Comparison of ENCODE assay signal across 18 mouse cellular contexts in genomic region chr8:115208415-115209192, GRCm38 (mm10).
DNase-seq lines count a peak whose midpoint lies in the region; ATAC-seq and TF ChIP-seq lines count a peak whose summit lies in the region.
"Had no signal": no experiment of that assay in that cellular context is flagged by ENCODE, and none has a peak within 500 bp of the region (broad histone marks: within the 10 kb centered on the region; RNA-seq: fewer than 3 reads in every experiment).

No protein-coding gene starts in this region.

- H3K9ac ChIP-seq in hindbrain, embryonic 11.5 days (ENCODE audit: low read depth, low read length) = no peak overlapping the region
- no peak overlapping the region for H3K9ac ChIP-seq in hindbrain, embryonic 14.5 days
- H3K9ac ChIP-seq in ES-E14 (ENCODE audit: insufficient read depth, low read depth, low read length, poor library complexity, severe bottlenecking) = no peak overlapping the region
- H3K9ac ChIP-seq: heart, embryonic 12.5 days; liver, embryonic 13.5 days; stomach, embryonic 15.5 days had no signal

- H3K4me1 ChIP-seq in hindbrain, embryonic 11.5 days (replicated peaks; ENCODE audit: control insufficient read depth, insufficient read depth, low read length) = peaks cover 5% of the 10 kb centered on the region; the same call in 1 of the 2 replicates
- H3K4me1 ChIP-seq in hindbrain, embryonic 14.5 days (replicated peaks; ENCODE audit: control insufficient read depth, insufficient read depth, low read length) = no peaks in the 10 kb centered on the region
- no peaks in the 10 kb centered on the region for H3K4me1 ChIP-seq in ES-E14 (ENCODE audit: control insufficient read depth in 2 of 2, insufficient read depth in 2 of 2, low read length in 2 of 2, poor library complexity in 1 of 2)
- peaks cover 49% of the 10 kb centered on the region for H3K4me1 ChIP-seq in limb, embryonic 10.5 days
- H3K4me1 ChIP-seq: megakaryocyte, embryonic 14.5 days; stomach, embryonic 15.5 days had no signal

- no peaks in the 10 kb centered on the region for H3K27me3 ChIP-seq in hindbrain, embryonic 11.5 days (ENCODE audit: control insufficient read depth, insufficient read depth, low read length)
- no peaks in the 10 kb centered on the region; the same call in 1 of the 2 replicates for H3K27me3 ChIP-seq in hindbrain, embryonic 14.5 days (ENCODE audit: control insufficient read depth, insufficient read depth, low read length)
- H3K27me3 ChIP-seq in limb, embryonic 10.5 days (ENCODE audit: low read depth, poor library complexity, severe bottlenecking) = peaks cover 34% of the 10 kb centered on the region
- H3K27me3 ChIP-seq: liver, embryonic 13.5 days; megakaryocyte, embryonic 14.5 days; stomach, embryonic 15.5 days had no signal

- in situ Hi-C loops in ES-E14 (cut with MboI; ENCODE audit: low sequenced_read_pairs in 2 of 2, unreplicated experiment in 2 of 2) = no loop called here

- no peak overlapping the region for H3K4me2 ChIP-seq in hindbrain, embryonic 11.5 days (replicated peaks; ENCODE audit: low read depth, low read length)
- no peak overlapping the region for H3K4me2 ChIP-seq in hindbrain, embryonic 14.5 days (replicated peaks)
- H3K4me2 ChIP-seq: heart, embryonic 12.5 days; liver, embryonic 13.5 days; stomach, embryonic 15.5 days had no signal

- H3K36me3 ChIP-seq in hindbrain, embryonic 11.5 days (ENCODE audit: control insufficient read depth, insufficient read depth, low read length) = no peaks in the 10 kb centered on the region
- no peaks in the 10 kb centered on the region for H3K36me3 ChIP-seq in hindbrain, embryonic 14.5 days (replicated peaks; ENCODE audit: control insufficient read depth, insufficient read depth)
- H3K36me3 ChIP-seq in ES-E14 (ENCODE audit: control insufficient read depth, insufficient read depth, low read length, poor library complexity, severe bottlenecking) = no peaks in the 10 kb centered on the region
- H3K36me3 ChIP-seq in limb, embryonic 10.5 days = no peaks in the 10 kb centered on the region
- H3K36me3 ChIP-seq: G1E; heart, embryonic 12.5 days; liver, embryonic 13.5 days; stomach, embryonic 15.5 days had no signal

- ATAC-seq in hindbrain, embryonic 11.5 days (ENCODE audit: low FRiP score) = no peak
- no peak for ATAC-seq in hindbrain, embryonic 14.5 days (ENCODE audit: low FRiP score)
- ATAC-seq: lung, postnatal 0 days had no signal

- 48% methylated on average over 15 of the region's 15 CpGs for WGBS in hindbrain, embryonic 11.5 days
- 41% methylated on average over 15 of the region's 15 CpGs for WGBS in hindbrain, embryonic 14.5 days
- 24% methylated on average over 15 of the region's 15 CpGs for WGBS in limb, embryonic 10.5 days

- no peaks in the 10 kb centered on the region for H3K9me3 ChIP-seq in hindbrain, embryonic 11.5 days (ENCODE audit: control insufficient read depth, low read length)
- no peaks in the 10 kb centered on the region for H3K9me3 ChIP-seq in hindbrain, embryonic 14.5 days (ENCODE audit: control insufficient read depth, low read length)
- H3K9me3 ChIP-seq in ES-E14 (ENCODE audit: control insufficient read depth, insufficient read depth, low read depth, low read length) = no peaks in the 10 kb centered on the region
- no peaks in the 10 kb centered on the region for H3K9me3 ChIP-seq in limb, embryonic 10.5 days (replicated peaks)
- H3K9me3 ChIP-seq: liver, embryonic 13.5 days; stomach, embryonic 15.5 days had no signal

- no peak overlapping the region for H3K4me3 ChIP-seq in hindbrain, embryonic 11.5 days (ENCODE audit: low read depth, low read length)
- no peak overlapping the region for H3K4me3 ChIP-seq in hindbrain, embryonic 14.5 days (replicated peaks; ENCODE audit: low read length)
- no peak overlapping the region for H3K4me3 ChIP-seq in ES-E14 (ENCODE audit: insufficient read depth in 1 of 2, low read depth in 1 of 2, low read length in 2 of 2, poor library complexity in 1 of 2, severe bottlenecking in 1 of 2)
- peak overlapping the region; percentile 8; the same call in 1 of the 2 replicates for H3K4me3 ChIP-seq in limb, embryonic 10.5 days
- H3K4me3 ChIP-seq: heart, embryonic 12.5 days; liver, embryonic 13.5 days; megakaryocyte, embryonic 14.5 days; stomach, embryonic 15.5 days had no signal

- peak; percentile 18 for DNase-seq in hindbrain, embryonic 11.5 days (ENCODE audit: low spot score)
- no peak for DNase-seq in hindbrain, embryonic 14.5 days (ENCODE audit: low spot score)
- no peak for DNase-seq in ES-E14 (ENCODE audit: low read depth, low spot score)
- peak; percentile 53 for DNase-seq in embryo, embryonic 11 days
- no peak for DNase-seq in limb, embryonic 10.5 days (ENCODE audit: low spot score)
- no peak for DNase-seq in Muller cell, postnatal 12 days (ENCODE audit: inconsistent ontology term)
- no peak for DNase-seq in cerebellum, adult 18-20 months
- DNase-seq in T-cell, adult 2 months (ENCODE audit: low spot score) = no peak
- DNase-seq: adrenal gland, postnatal 14 days; cerebellum, adult 9-10 months; heart, postnatal 36 days; kidney, adult 9 months; liver, embryonic 13.5 days had no signal

- H3K27ac ChIP-seq in hindbrain, embryonic 11.5 days (ENCODE audit: low read depth, low read length) = no peak overlapping the region
- no peak overlapping the region for H3K27ac ChIP-seq in hindbrain, embryonic 14.5 days
- no peak overlapping the region for H3K27ac ChIP-seq in ES-E14 (ENCODE audit: insufficient read depth, low read depth, low read length, poor library complexity, severe bottlenecking)
- H3K27ac ChIP-seq in limb, embryonic 10.5 days = peak overlapping the region; percentile 17; the same call in 1 of the 2 replicates
- H3K27ac ChIP-seq: liver, embryonic 13.5 days; stomach, embryonic 15.5 days had no signal

TF ChIP-seq in ES-E14, 5 proteins besides CTCF, POLR2A, EP300 and RAD21:
- TF ChIP-seq HCFC1 (IDR thresholded peaks at IDR 0.05; ENCODE audit: borderline replicate concordance, insufficient read depth, low read length) (no peak), ZNF384 (IDR thresholded peaks at IDR 0.05; ENCODE audit: low read depth, low read length) (peak; percentile 46; the same call in 1 of the 2 replicates), CHD2 (IDR thresholded peaks at IDR 0.05; ENCODE audit: low read depth, low read length) (no peak), ZC3H11A (IDR thresholded peaks at IDR 0.05; ENCODE audit: borderline replicate concordance, low read depth, low read length) (no peak), MAFK (IDR thresholded peaks at IDR 0.05; ENCODE audit: insufficient read depth, low read depth, low read length) (no peak)

Comparison
In these comparisons a context has a peak if more than half of its experiments do, and no peak if none do; other contexts are left out.
1. DNase-seq: peak in hindbrain, embryonic 11.5 days (single experiment) and embryo, embryonic 11 days (single experiment); none in hindbrain, embryonic 14.5 days (single experiment), ES-E14 (single experiment), limb, embryonic 10.5 days (single experiment), Muller cell, postnatal 12 days (single experiment), cerebellum, adult 18-20 months (0 of 2) and T-cell, adult 2 months (single experiment).